Mouse (Mus musculus) stomach, postnatal 0 days (tissue): ENCODE measurements around the gene Kremen1.

Experiments
- CTCF ChIP-seq: IDR thresholded peaks from 2 replicates; pipeline ENCODE4 v1.5.1; 2016; ENCODE audit warnings: antibody characterized with exemption, low read depth, mild to moderate bottlenecking, moderate library complexity
- EP300 ChIP-seq: optimal IDR thresholded peaks from 2 replicates; pipeline ENCODE3; 2016; ENCODE audit warnings: antibody characterized with exemption

DNA sequence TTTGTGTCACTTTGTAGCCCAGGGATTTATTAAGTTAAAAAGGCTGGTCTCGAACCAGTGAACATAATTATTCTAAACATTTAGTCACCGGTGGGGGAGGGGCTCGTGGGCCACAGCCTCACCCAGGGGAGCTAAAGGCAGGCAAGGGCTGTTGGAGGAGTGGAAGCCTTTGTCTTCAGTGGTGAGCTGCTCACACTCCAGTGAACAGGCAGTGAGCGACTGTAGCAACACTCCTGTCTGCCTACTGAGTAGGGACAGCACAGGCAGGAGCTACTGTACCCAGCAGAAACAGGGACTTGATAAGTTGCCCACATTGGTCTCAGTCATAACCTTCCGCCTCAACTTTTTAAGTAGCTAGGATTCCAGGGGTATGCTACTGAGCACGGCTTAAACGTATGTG, 64.8 kb downstream of the Kremen1 start:
- TF ChIP-seq CTCF (no peak), EP300 (no peak)
